8 mouse cellular contexts compared by ENCODE assay signal in the genomic region with DNA sequence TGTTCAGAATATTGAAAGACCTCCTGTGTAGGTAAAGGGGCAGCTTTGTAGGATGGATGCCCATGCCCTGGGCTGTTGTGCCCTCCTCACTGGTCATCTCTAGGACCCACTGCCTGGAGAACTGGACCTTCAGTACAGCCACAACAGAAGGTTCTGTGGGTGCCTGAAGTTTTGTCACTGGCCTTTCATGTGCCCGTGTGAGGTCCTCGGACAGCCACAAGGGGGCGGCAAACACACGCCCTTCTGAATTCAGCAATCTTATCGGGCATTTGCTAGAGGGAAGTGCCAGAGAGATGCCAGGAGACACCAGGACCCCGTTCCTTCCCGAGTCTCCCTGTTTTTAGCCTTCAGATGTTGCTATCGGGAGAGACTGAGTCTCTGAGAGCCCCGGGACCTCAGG. TPM values are rescaled to one million over a fixed set of nuclear protein-coding genes. Genes with fewer than 3 reads are reported as not detected.
DNase-seq lines count a peak whose midpoint lies in the region.

No protein-coding gene starts in this region.

- DNase-seq in B cell, adult 2 months: peak; percentile 84
- DNase-seq in adrenal gland, adult (ENCODE audit: inconsistent age in 2 of 2, low spot score in 1 of 2): peak; percentile 80 to 94
- peak; percentile 85 for DNase-seq in embryo, embryonic 10 days (ENCODE audit: low spot score)
- DNase-seq in heart, adult 8-10 months (ENCODE audit: low spot score): peak; percentile 65
- DNase-seq in kidney, postnatal 4 days: peak; percentile 86 to 88
- DNase-seq in lung, adult 18-20 months: peak; percentile 60 to 72
- peak; percentile 57 for DNase-seq in ovary, postnatal 14 days (ENCODE audit: low spot score)
- peak; percentile 36 to 78 for DNase-seq in thymus, postnatal 10 days (ENCODE audit: low spot score in 2 of 2)

RNA-seq across cellular contexts. Expression of a gene that starts 32.9 kb away (rescaled TPM):
- total RNA-seq in heart, adult 8-10 months (2022): 10 to 100 TPM; 35.3 to 51.3 (median 47.1) TPM

RNA-seq across cellular contexts. Expression of a gene that starts 45.6 kb away (rescaled TPM):
- 10 to 100 TPM; 12.3 to 15.1 (median 13.9) TPM for total RNA-seq in heart, adult 8-10 months (2022)

RNA-seq across cellular contexts. Expression of a gene that starts 52.9 kb away (rescaled TPM):
- total RNA-seq in heart, adult 8-10 months (2022): 1 to 10 TPM in 1 of 4 experiments, under 1 TPM in 3; 0.43 to 1.2 (median 0.65) TPM

Comparison
In these comparisons a context has a peak if more than half of its experiments do, and no peak if none do; other contexts are left out.
1. Peak in every context shown above with its lines: DNase-seq.